ENCODE assay signal across 8 mouse cellular contexts in the genomic region with DNA sequence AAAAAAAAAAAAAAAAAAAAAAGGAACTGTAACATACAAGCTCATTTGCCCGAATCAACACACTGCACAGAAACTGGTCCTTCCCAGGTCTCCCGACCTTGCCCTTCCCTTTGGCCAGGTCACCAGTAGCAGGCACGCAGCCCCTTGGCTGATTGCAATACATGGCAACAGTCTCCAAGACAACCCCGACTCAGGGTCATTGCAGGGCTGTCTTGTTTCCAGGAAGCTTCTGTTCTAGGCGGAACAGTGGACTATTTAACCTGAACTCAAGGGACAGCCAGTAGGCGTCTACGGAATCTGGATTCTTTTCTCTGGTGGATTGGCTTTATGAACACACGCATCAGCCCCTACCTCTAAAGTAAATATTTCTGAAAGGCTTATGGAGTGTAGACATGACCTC.
DNase-seq lines count a peak whose midpoint lies in the region; ATAC-seq lines count a peak whose summit lies in the region.

No protein-coding gene starts in this region.

- H3K36me3 ChIP-seq in neural tube, embryonic 15.5 days: no peaks in the 10 kb centered on the region
- H3K36me3 ChIP-seq in embryonic facial prominence, embryonic 14.5 days (ENCODE audit: control insufficient read depth, insufficient read depth, low read length): no peaks in the 10 kb centered on the region
- no peaks in the 10 kb centered on the region for H3K36me3 ChIP-seq in intestine, embryonic 15.5 days
- H3K36me3 ChIP-seq in forebrain, embryonic 13.5 days (ENCODE audit: poor library complexity, severe bottlenecking): no peaks in the 10 kb centered on the region

- WGBS in neural tube, embryonic 15.5 days: 36% methylated on average over 8 of the region's 8 CpGs
- WGBS in embryonic facial prominence, embryonic 14.5 days: 31% methylated on average over 8 of the region's 8 CpGs
- WGBS in intestine, embryonic 15.5 days: 13% methylated on average over 8 of the region's 8 CpGs
- 63% methylated on average over 8 of the region's 8 CpGs for WGBS in forebrain, embryonic 13.5 days

- no peaks in the 10 kb centered on the region for H3K4me1 ChIP-seq in neural tube, embryonic 15.5 days
- H3K4me1 ChIP-seq in embryonic facial prominence, embryonic 14.5 days (ENCODE audit: control insufficient read depth, insufficient read depth, low read length): no peaks in the 10 kb centered on the region
- H3K4me1 ChIP-seq in intestine, embryonic 15.5 days (replicated peaks): peaks cover 12% of the 10 kb centered on the region; the same call in 1 of the 2 replicates
- no peaks in the 10 kb centered on the region for H3K4me1 ChIP-seq in forebrain, embryonic 13.5 days

- peak; percentile 45 for DNase-seq in neural tube, embryonic 10.5 days (ENCODE audit: extremely low spot score, low spot score)
- peak; percentile 18 for DNase-seq in embryonic facial prominence, embryonic 14.5 days (ENCODE audit: low spot score)
- peak; percentile 45 for DNase-seq in lung, postnatal 14 days
- no peak for DNase-seq in B cell, adult 2 months
- no peak for DNase-seq in right cerebral cortex, postnatal 25 days

- H3K27ac ChIP-seq in neural tube, embryonic 15.5 days (replicated peaks): no peak overlapping the region
- no peak overlapping the region for H3K27ac ChIP-seq in embryonic facial prominence, embryonic 14.5 days (replicated peaks; ENCODE audit: low read depth, low read length)
- no peak overlapping the region for H3K27ac ChIP-seq in intestine, embryonic 15.5 days
- no peak overlapping the region for H3K27ac ChIP-seq in forebrain, embryonic 13.5 days

- no peak overlapping the region for H3K4me2 ChIP-seq in neural tube, embryonic 15.5 days
- H3K4me2 ChIP-seq in embryonic facial prominence, embryonic 14.5 days (ENCODE audit: low read depth, low read length): no peak overlapping the region
- no peak overlapping the region for H3K4me2 ChIP-seq in intestine, embryonic 15.5 days (replicated peaks)
- no peak overlapping the region for H3K4me2 ChIP-seq in forebrain, embryonic 13.5 days

- ATAC-seq in neural tube, embryonic 15.5 days (ENCODE audit: low FRiP score): no peak
- no peak for ATAC-seq in embryonic facial prominence, embryonic 14.5 days (ENCODE audit: low read depth)
- ATAC-seq in intestine, embryonic 15.5 days: peak; percentile 69
- no peak for ATAC-seq in forebrain, embryonic 13.5 days

- no peaks in the 10 kb centered on the region for H3K27me3 ChIP-seq in neural tube, embryonic 15.5 days (replicated peaks)
- no peaks in the 10 kb centered on the region for H3K27me3 ChIP-seq in embryonic facial prominence, embryonic 14.5 days (replicated peaks; ENCODE audit: control insufficient read depth, insufficient read depth, low read length)
- no peaks in the 10 kb centered on the region for H3K27me3 ChIP-seq in intestine, embryonic 15.5 days (replicated peaks)
- no peaks in the 10 kb centered on the region for H3K27me3 ChIP-seq in forebrain, embryonic 13.5 days

- H3K9ac ChIP-seq in neural tube, embryonic 15.5 days (replicated peaks): no peak overlapping the region
- H3K9ac ChIP-seq in embryonic facial prominence, embryonic 14.5 days (ENCODE audit: low read depth, low read length): no peak overlapping the region
- H3K9ac ChIP-seq in intestine, embryonic 15.5 days: no peak overlapping the region
- H3K9ac ChIP-seq in forebrain, embryonic 13.5 days: no peak overlapping the region

- no peaks in the 10 kb centered on the region for H3K9me3 ChIP-seq in neural tube, embryonic 15.5 days (replicated peaks)
- no peaks in the 10 kb centered on the region for H3K9me3 ChIP-seq in embryonic facial prominence, embryonic 14.5 days (ENCODE audit: control insufficient read depth, low read length)
- no peaks in the 10 kb centered on the region for H3K9me3 ChIP-seq in intestine, embryonic 15.5 days
- no peaks in the 10 kb centered on the region for H3K9me3 ChIP-seq in forebrain, embryonic 13.5 days (replicated peaks)

- H3K4me3 ChIP-seq in neural tube, embryonic 15.5 days (replicated peaks): no peak overlapping the region
- no peak overlapping the region for H3K4me3 ChIP-seq in embryonic facial prominence, embryonic 14.5 days (ENCODE audit: low read depth, low read length)
- no peak overlapping the region for H3K4me3 ChIP-seq in intestine, embryonic 15.5 days (replicated peaks)
- no peak overlapping the region for H3K4me3 ChIP-seq in forebrain, embryonic 13.5 days

Comparison
In these comparisons a context has a peak if more than half of its experiments do, and no peak if none do; other contexts are left out.
1. DNase-seq: peak in neural tube, embryonic 10.5 days (single experiment), embryonic facial prominence, embryonic 14.5 days (single experiment) and lung, postnatal 14 days (single experiment); none in B cell, adult 2 months (0 of 2) and right cerebral cortex, postnatal 25 days (single experiment).